Mouse (Mus musculus) liver, embryonic 12.5 days (tissue): ENCODE results near the gene Tmem115. TPM values are rescaled to one million over a fixed set of nuclear protein-coding genes. Genes with fewer than 3 reads are reported as not detected.

Source experiments
- ATAC-seq: fragments of 200-750 bp; cut with Nextera tagmentation; 2 replicates; pipeline ENCODE4 v1.8.0; 2017; ENCODE audit warnings: moderate number of reproducible peaks, mild to moderate bottlenecking, moderate library complexity
- H3K27ac ChIP-seq: fragments of 300-500 bp; sonication (generic); 2 replicates; pipeline ENCODE4 v1.5.1; 2016; ENCODE audit warnings: mild to moderate bottlenecking
- H3K27me3 ChIP-seq: fragments of 300-500 bp; sonication (generic); replicated peaks from 2 replicates; pipeline ENCODE4 v1.6.1; 2016; ENCODE audit warnings: mild to moderate bottlenecking, moderate library complexity
- H3K36me3 ChIP-seq: fragments of 300-500 bp; sonication (generic); 2 replicates; pipeline ENCODE4 v1.6.1; 2016; ENCODE audit warnings: mild to moderate bottlenecking, moderate library complexity
- H3K4me1 ChIP-seq: fragments of 300-500 bp; sonication (generic); 2 replicates; pipeline ENCODE4 v1.6.1; 2016
- H3K4me2 ChIP-seq: fragments of 300-500 bp; sonication (generic); 2 replicates; pipeline ENCODE4 v1.6.1; 2016; ENCODE audit warnings: mild to moderate bottlenecking, moderate library complexity
- H3K4me3 ChIP-seq: fragments of 300-500 bp; sonication (generic); 2 replicates; pipeline ENCODE4 v1.5.1; 2016; ENCODE audit warnings: mild to moderate bottlenecking, moderate library complexity
- H3K9ac ChIP-seq: fragments of 300-500 bp; sonication (generic); 2 replicates; pipeline ENCODE4 v1.6.1; 2016; ENCODE audit warnings: mild to moderate bottlenecking, moderate library complexity
- H3K9me3 ChIP-seq: fragments of 300-500 bp; sonication (generic); replicated peaks from 2 replicates; pipeline ENCODE4 v1.6.1; 2016; ENCODE audit warnings: mild to moderate bottlenecking, moderate library complexity
- WGBS: fragments of 180-500 bp; shearing (Covaris S2); methylation state at CpG from one replicate; pipeline ENCODE4 v1.1.7; 2016; ENCODE audit not compliant: insufficient replicate concordance; 5-methylcytosine and 5-hydroxymethylcytosine counted together
- polyA plus RNA-seq: library from polyadenylated mRNA; unstranded; fragments of >200 nt; fragmentation: Nextera tagmentation; extraction: Ambion mirVana; gene quantifications from 2 replicates; pipeline ENCODE4 v1.2.1, GENCODE M21; 2016

The Tmem115 gene
- polyA plus RNA-seq, 1 experiment from 2014 or later = 26.4 TPM

GRCm38 (mm10) chr9:107579023-107579900 lies 45.5 kb downstream of the Tmem115 start:
- WGBS = 87% methylated on average over 14 of the region's 14 CpGs
- Histone ChIP-seq H3K9me3 (no peaks in the 10 kb centered on the region), H3K36me3 (peaks cover 18% of the 10 kb centered on the region), H3K4me3 (no peak overlapping the region), H3K27me3 (no peaks in the 10 kb centered on the region), H3K4me2 (peak overlapping the region; percentile 94; the same call in 1 of the 2 replicates), H3K4me1 (peaks cover 76% of the 10 kb centered on the region), H3K9ac (no peak overlapping the region; the same call in 1 of the 2 replicates), H3K27ac (peak overlapping the region; percentile 95)
- no peak for ATAC-seq

GRCm38 (mm10) chr9:107580501-107581317 lies 47.0 kb downstream of the Tmem115 start, which contains the start of gene Hyal3:
Hyal3 (plus strand) TSS chr9:107580818.
- H3K9ac ChIP-seq = peak within 1 kb of the TSS; percentile 83
- peaks cover 30% of the 10 kb centered on the region for H3K36me3 ChIP-seq
- no peaks in the 10 kb centered on the region for H3K27me3 ChIP-seq
- H3K4me1 ChIP-seq = peaks cover 81% of the 10 kb centered on the region
- H3K4me3 ChIP-seq = peak within 1 kb of the TSS; percentile 72
- H3K9me3 ChIP-seq = no peaks in the 10 kb centered on the region
- peak; percentile 78 for ATAC-seq
- under 1% methylated on average over 32 of the region's 32 CpGs for WGBS
- peak within 1 kb of the TSS; percentile 94 for H3K4me2 ChIP-seq
- peak within 1 kb of the TSS; percentile 95 for H3K27ac ChIP-seq

GRCm38 (mm10) chr9:107581584-107581983 lies 47.8 kb downstream of the Tmem115 start:
- Histone ChIP-seq H3K27me3 (no peaks in the 10 kb centered on the region), H3K4me2 (peak overlapping the region; percentile 94), H3K9me3 (no peaks in the 10 kb centered on the region), H3K36me3 (peaks cover 30% of the 10 kb centered on the region), H3K4me1 (peaks cover 81% of the 10 kb centered on the region), H3K4me3 (peak overlapping the region; percentile 72), H3K9ac (peak overlapping the region; percentile 83), H3K27ac (peak overlapping the region; percentile 95)
- WGBS = 30% methylated on average over 4 of the region's 4 CpGs
- ATAC-seq = no peak

- H3K9ac ChIP-seq = peak overlapping the region; percentile 83
- ATAC-seq = no peak
- whole genome bisulfite sequencing = 85% methylated on average over 7 of the region's 7 CpGs
- peak overlapping the region; percentile 94 for H3K4me2 ChIP-seq
- no peaks in the 10 kb centered on the region for H3K27me3 ChIP-seq
- peaks cover 76% of the 10 kb centered on the region for H3K4me1 ChIP-seq
- peak overlapping the region; percentile 95 for H3K27ac ChIP-seq
- no peaks in the 10 kb centered on the region for H3K9me3 ChIP-seq
- peak overlapping the region; percentile 72 for H3K4me3 ChIP-seq
- H3K36me3 ChIP-seq = peaks cover 30% of the 10 kb centered on the region
Measured at GRCm38 (mm10) chr9:107582509-107583062, 48.8 kb downstream of the Tmem115 start.

GRCm38 (mm10) chr9:107583174-107583573 lies 49.4 kb downstream of the Tmem115 start:
- 88% methylated on average over 14 of the region's 14 CpGs for WGBS
- Histone ChIP-seq H3K36me3 (peaks cover 30% of the 10 kb centered on the region), H3K9ac (no peak overlapping the region), H3K27ac (peak overlapping the region; percentile 95), H3K4me2 (no peak overlapping the region), H3K9me3 (no peaks in the 10 kb centered on the region), H3K4me1 (peaks cover 72% of the 10 kb centered on the region), H3K27me3 (no peaks in the 10 kb centered on the region), H3K4me3 (no peak overlapping the region)
- no peak for ATAC-seq

GRCm38 (mm10) chr9:107586504-107586903 lies 52.8 kb downstream of the Tmem115 start:
- no peak for ATAC-seq
- peaks cover 59% of the 10 kb centered on the region for H3K36me3 ChIP-seq
- no peaks in the 10 kb centered on the region for H3K9me3 ChIP-seq
- no peaks in the 10 kb centered on the region for H3K27me3 ChIP-seq
- peak overlapping the region; percentile 82 for H3K4me3 ChIP-seq
- peaks cover 84% of the 10 kb centered on the region for H3K4me1 ChIP-seq
- peak overlapping the region; percentile 99 for H3K27ac ChIP-seq
- 80% methylated on average over 5 of the region's 5 CpGs for WGBS
- H3K9ac ChIP-seq = peak overlapping the region; percentile 76
- H3K4me2 ChIP-seq = peak overlapping the region; percentile 73

- Histone ChIP-seq H3K4me2 (peak within 1 kb of the TSS; percentile 73), H3K4me3 (peak within 1 kb of the TSS; percentile 82), H3K36me3 (peaks cover 66% of the 10 kb centered on the region), H3K9ac (peak within 1 kb of the TSS; percentile 93), H3K27ac (peak within 1 kb of the TSS; percentile 99), H3K4me1 (peaks cover 77% of the 10 kb centered on the region), H3K27me3 (no peaks in the 10 kb centered on the region), H3K9me3 (no peaks in the 10 kb centered on the region)
- WGBS = 7% methylated on average over 46 of the region's 46 CpGs
- peak; percentile 93 for ATAC-seq
Measured at GRCm38 (mm10) chr9:107586974-107587832, 53.5 kb downstream of the Tmem115 start, which contains the start of gene Ifrd2. Ifrd2 (plus strand) TSS chr9:107587642.

GRCm38 (mm10) chr9:107587833-107588639 lies 54.3 kb downstream of the Tmem115 start:
- under 1% methylated on average over 33 of the region's 33 CpGs for WGBS
- Histone ChIP-seq H3K4me1 (peaks cover 70% of the 10 kb centered on the region), H3K4me2 (peak overlapping the region; percentile 73), H3K27me3 (no peaks in the 10 kb centered on the region), H3K9me3 (no peaks in the 10 kb centered on the region), H3K27ac (peak overlapping the region; percentile 99), H3K4me3 (peak overlapping the region; percentile 82), H3K36me3 (peaks cover 69% of the 10 kb centered on the region), H3K9ac (peak overlapping the region; percentile 93)
- ATAC-seq = peak; percentile 17
